Mouse (Mus musculus) mature B cell (primary cell): Measurements from ENCODE around the gene Mfrp.
"Not testable (repeated sequence)": the region's sequence is repeated elsewhere in the genome, so short reads cannot be mapped to it uniquely, and the experiment has no call there.

Experiments
- in situ Hi-C: fragments of 300-500 bp; cut with MboI; formaldehyde crosslinking; loops from 2 replicates; pipeline ENCODE4 v1.14.3; 2019

Gene Mfrp

GRCm38 (mm10) chr9:44106182-44106581, 4.7 kb downstream of the Mfrp start:
- in situ Hi-C loops = no loop called here

- in situ Hi-C loops = no loop called here
These were observed 5.1 kb downstream of the Mfrp start for GRCm38 (mm10) chr9:44106596-44106995.

GRCm38 (mm10) chr9:44107110-44107509, 5.6 kb downstream of the Mfrp start, which contains the start of gene C1qtnf5:
TSS of gene C1qtnf5 (plus strand) at chr9:44107245.
- in situ Hi-C loops = no loop called here

- in situ Hi-C loops = no loop called here
These were observed 6.1 kb downstream of the Mfrp start for GRCm38 (mm10) chr9:44107557-44108179.

GRCm38 (mm10) chr9:44108269-44109055, 6.9 kb downstream of the Mfrp start:
- in situ Hi-C loops = no loop called here

- in situ Hi-C loops = no loop called here
These were observed 8.0 kb downstream of the Mfrp start for GRCm38 (mm10) chr9:44109360-44110095.

GRCm38 (mm10) chr9:44111909-44112308, 10.4 kb downstream of the Mfrp start:
- in situ Hi-C loops = not testable (repeated sequence)

- in situ Hi-C loops = no loop called here
These were observed 11.7 kb downstream of the Mfrp start, which contains the start of the genes Gm49380 and Rnf26 for GRCm38 (mm10) chr9:44113105-44113789. TSS of gene Gm49380 (minus strand) at chr9:44113500. TSS of gene Rnf26 (minus strand) at chr9:44113517.

GRCm38 (mm10) chr9:44114453-44114852, 12.9 kb downstream of the Mfrp start:
- in situ Hi-C loops = no loop called here

GRCm38 (mm10) chr9:44115599-44115998, 14.1 kb downstream of the Mfrp start:
- in situ Hi-C loops = no loop called here

GRCm38 (mm10) chr9:44116182-44116581, 14.7 kb downstream of the Mfrp start:
- in situ Hi-C loops = no loop called here

GRCm38 (mm10) chr9:44119011-44119410, 17.5 kb downstream of the Mfrp start:
- in situ Hi-C loops = no loop called here

GRCm38 (mm10) chr9:44119948-44120465, 18.5 kb downstream of the Mfrp start:
- in situ Hi-C loops = no loop called here

- in situ Hi-C loops = no loop called here
These were observed 22.8 kb downstream of the Mfrp start for GRCm38 (mm10) chr9:44124317-44124716.

- in situ Hi-C loops = loop anchor here (5.0 kb wide), 1 partner anchor 147 kb away; no protein-coding TSS in a partner anchor
These were observed 23.5 kb downstream of the Mfrp start for GRCm38 (mm10) chr9:44125026-44125425.

GRCm38 (mm10) chr9:44125546-44126428, 24.3 kb downstream of the Mfrp start:
- in situ Hi-C loops = loop anchor here (5.0 kb wide), 1 partner anchor 147 kb away; no protein-coding TSS in a partner anchor

GRCm38 (mm10) chr9:44126746-44127145, 25.2 kb downstream of the Mfrp start:
- in situ Hi-C loops = loop anchor here (5.0 kb wide), 1 partner anchor 146 kb away; no protein-coding TSS in a partner anchor

GRCm38 (mm10) chr9:44127351-44127801, 25.8 kb downstream of the Mfrp start:
- in situ Hi-C loops = loop anchor here (5.0 kb wide), 1 partner anchor 145 kb away; no protein-coding TSS in a partner anchor

GRCm38 (mm10) chr9:44129633-44130032, 28.1 kb downstream of the Mfrp start:
- in situ Hi-C loops = loop anchor here (5.0 kb wide), 1 partner anchor 143 kb away; no protein-coding TSS in a partner anchor

GRCm38 (mm10) chr9:44130034-44130433, 28.5 kb downstream of the Mfrp start:
- in situ Hi-C loops = no loop called here
